Mouse (Mus musculus) lung, adult 18-20 months (tissue): ENCODE measurements at regions not wholly inside any gene's neighbourhood (a gene's known extent, or its start where the extent isn't known, plus 50 kb on each side); places are given as distances from the start of the nearest gene placed in this dataset.

Experiments used
- DNase-seq, 2 experiments: peaks; one replicate each; pipeline ENCODE4 v3.0.0; 2022; ENCODE audit warnings: mixed read lengths in 2 of 2

- DNase-seq: peak in 1 of 2 experiments; percentile 11
These were observed 471.1 kb downstream of the Nfib start for GRCm38 (mm10) chr4:82234443-82234842.

- no peak for DNase-seq
These were observed 479.1 kb downstream of the Nfib start for GRCm38 (mm10) chr4:82226197-82227119.

- DNase-seq: no peak
These were observed 484.8 kb downstream of the Nfib start for GRCm38 (mm10) chr4:82220724-82221123.

GRCm38 (mm10) chr4:82220120-82220714 lies 485.3 kb downstream of the Nfib start:
- no peak for DNase-seq

- DNase-seq: no peak
These were observed 486.9 kb downstream of the Nfib start for GRCm38 (mm10) chr4:82218616-82219015.

- no peak for DNase-seq
These were observed 498.5 kb downstream of the Nfib start for GRCm38 (mm10) chr4:82207031-82207430.

- peak; percentile 7 to 16 for DNase-seq
These were observed 505.2 kb downstream of the Nfib start for GRCm38 (mm10) chr4:82200306-82200705.

GRCm38 (mm10) chr4:82199118-82199517 lies 506.4 kb downstream of the Nfib start:
- DNase-seq: no peak

- DNase-seq: no peak
These were observed 507.9 kb downstream of the Nfib start for GRCm38 (mm10) chr4:82197611-82198010.

GRCm38 (mm10) chr4:82196024-82196647 lies 509.4 kb downstream of the Nfib start:
- no peak for DNase-seq

GRCm38 (mm10) chr4:82193905-82194304 lies 511.6 kb downstream of the Nfib start:
- DNase-seq: no peak

GRCm38 (mm10) chr4:82186892-82187291 lies 518.7 kb downstream of the Nfib start:
- DNase-seq: no peak

- no peak for DNase-seq
These were observed 521.6 kb downstream of the Nfib start for GRCm38 (mm10) chr4:82183974-82184373.

GRCm38 (mm10) chr4:82178112-82178511 lies 527.4 kb downstream of the Nfib start:
- DNase-seq: no peak

- DNase-seq: no peak
These were observed 528.8 kb downstream of the Nfib start for GRCm38 (mm10) chr4:82176723-82177122.

GRCm38 (mm10) chr4:82173461-82174085 lies 532.0 kb downstream of the Nfib start:
- no peak for DNase-seq

GRCm38 (mm10) chr4:82170930-82171329 lies 534.6 kb downstream of the Nfib start:
- no peak for DNase-seq

GRCm38 (mm10) chr4:82168032-82168431 lies 537.5 kb downstream of the Nfib start:
- DNase-seq: no peak

GRCm38 (mm10) chr4:82167396-82167795 lies 538.2 kb downstream of the Nfib start:
- DNase-seq: no peak

- no peak for DNase-seq
These were observed 538.7 kb downstream of the Nfib start for GRCm38 (mm10) chr4:82166826-82167225.

- no peak for DNase-seq
These were observed 539.5 kb downstream of the Nfib start for GRCm38 (mm10) chr4:82166087-82166486.

GRCm38 (mm10) chr4:82164058-82164457 lies 541.5 kb downstream of the Nfib start:
- no peak for DNase-seq

- DNase-seq: no peak
These were observed 543.7 kb downstream of the Nfib start for GRCm38 (mm10) chr4:82161818-82162217.
